Mouse (Mus musculus) G1E (cell line): ENCODE results near the gene Rai1.

ENCODE experiments used
- CTCF ChIP-seq: IDR thresholded peaks from 2 replicates; pipeline ENCODE4 v1.5.1; 2012; ENCODE audit warnings: low read depth, low read length, inconsistent platforms, mixed read lengths
- GATA1 ChIP-seq: IDR thresholded peaks from 2 replicates; pipeline ENCODE4 v1.6.1; 2012; ENCODE audit warnings: borderline replicate concordance, low read length, inconsistent platforms, mixed read lengths
- GATA2 ChIP-seq: IDR thresholded peaks from 2 replicates; pipeline ENCODE4 v1.6.1; 2012; ENCODE audit warnings: low read depth, low read length, inconsistent platforms, borderline replicate concordance
- POLR2AphosphoS5 ChIP-seq: IDR thresholded peaks from 2 replicates; pipeline ENCODE4 v1.6.1; 2012; ENCODE audit warnings: low read depth, low read length, inconsistent platforms; ENCODE audit not compliant: insufficient replicate concordance
- TAL1 ChIP-seq: conservative IDR thresholded peaks from 2 replicates; pipeline ENCODE4 v1.6.1; 2012; ENCODE audit warnings: low read depth, low read length, inconsistent platforms, mixed read lengths

GRCm38 (mm10) chr11:60127048-60127447 lies 22.2 kb downstream of the Rai1 start:
- TF ChIP-seq CTCF (no peak), POLR2AphosphoS5 (no peak), TAL1 (no peak), GATA1 (no peak), GATA2 (no peak)
